Mouse (Mus musculus) activated CD4-positive, CD25-positive, alpha-beta regulatory T cell, adult 4 months (primary cell): ENCODE results near the gene Lmod2. TPM values are rescaled to one million over a fixed set of nuclear protein-coding genes. Genes with fewer than 3 reads are reported as not detected.

ENCODE experiments used
- ATAC-seq: one replicate; pipeline ENCODE4 v1.8.0; 2017
- polyA plus RNA-seq, 2 experiments: library from polyadenylated mRNA; unstranded; fragments of 100-300 nt; shearing (Covaris generic); gene quantifications; one replicate each; pipeline ENCODE4 v1.2.1; 2017

Lmod2 gene
- polyA plus RNA-seq, 2 experiments from 2014 or later, result not detected

- ATAC-seq, result no peak
Observed at GRCm38 (mm10) chr6:24602993-24603392, 5.4 kb downstream of the Lmod2 start.

- ATAC-seq, result no peak
Observed at GRCm38 (mm10) chr6:24604289-24604688, 6.7 kb downstream of the Lmod2 start.

GRCm38 (mm10) chr6:24605631-24606030 is 8.1 kb downstream of the Lmod2 start:
- ATAC-seq, result no peak

- no peak for ATAC-seq
Observed at GRCm38 (mm10) chr6:24606512-24606911, 8.9 kb downstream of the Lmod2 start.

GRCm38 (mm10) chr6:24607531-24607930 is 10.0 kb downstream of the Lmod2 start:
- no peak for ATAC-seq

GRCm38 (mm10) chr6:24608129-24608528 is 10.6 kb downstream of the Lmod2 start:
- no peak for ATAC-seq

GRCm38 (mm10) chr6:24608682-24609081 is 11.1 kb downstream of the Lmod2 start:
- ATAC-seq, result no peak

- no peak for ATAC-seq
Observed at GRCm38 (mm10) chr6:24609531-24609930, 12.0 kb downstream of the Lmod2 start.

GRCm38 (mm10) chr6:24610358-24610757 is 12.8 kb downstream of the Lmod2 start:
- ATAC-seq, result no peak

- ATAC-seq, result no peak
Observed at GRCm38 (mm10) chr6:24612074-24612755, 14.7 kb downstream of the Lmod2 start.

GRCm38 (mm10) chr6:24613346-24613745 is 15.8 kb downstream of the Lmod2 start:
- no peak for ATAC-seq

- ATAC-seq, result no peak
Observed at GRCm38 (mm10) chr6:24613918-24614317, 16.4 kb downstream of the Lmod2 start.

- no peak for ATAC-seq
Observed at GRCm38 (mm10) chr6:24616746-24617145, 19.2 kb downstream of the Lmod2 start.

GRCm38 (mm10) chr6:24619285-24620045 is 21.9 kb downstream of the Lmod2 start:
- ATAC-seq, result no peak

GRCm38 (mm10) chr6:24620936-24621335 is 23.4 kb downstream of the Lmod2 start:
- ATAC-seq, result no peak

GRCm38 (mm10) chr6:24622098-24622497 is 24.5 kb downstream of the Lmod2 start:
- no peak for ATAC-seq

GRCm38 (mm10) chr6:24627586-24628030 is 30.0 kb downstream of the Lmod2 start:
- peak; percentile 90 for ATAC-seq

GRCm38 (mm10) chr6:24628499-24628898 is 30.9 kb downstream of the Lmod2 start:
- no peak for ATAC-seq

GRCm38 (mm10) chr6:24632061-24632460 is 34.5 kb downstream of the Lmod2 start:
- ATAC-seq, result no peak

GRCm38 (mm10) chr6:24634065-24634464 is 36.5 kb downstream of the Lmod2 start:
- no peak for ATAC-seq

GRCm38 (mm10) chr6:24635814-24636213 is 38.3 kb downstream of the Lmod2 start:
- ATAC-seq, result no peak

GRCm38 (mm10) chr6:24641286-24641685 is 43.7 kb downstream of the Lmod2 start:
- no peak for ATAC-seq

GRCm38 (mm10) chr6:24642161-24642560 is 44.6 kb downstream of the Lmod2 start:
- ATAC-seq, result no peak

- ATAC-seq, result no peak
Observed at GRCm38 (mm10) chr6:24642960-24643359, 45.4 kb downstream of the Lmod2 start.
